Mouse (Mus musculus) left cerebral cortex, postnatal 14 days (tissue): Measurements from ENCODE around the gene Tmem220. TPM values are rescaled to one million over a fixed set of nuclear protein-coding genes. Genes with fewer than 3 reads are reported as not detected.
A peak's percentile ranks its signal among the peaks of the same experiment; 100 is the strongest.
"Not testable (repeated sequence)": the region's sequence is repeated elsewhere in the genome, so short reads cannot be mapped to it uniquely, and the experiment has no call there.

Source experiments
- DNase-seq, 2 experiments: peaks; one replicate each; pipeline ENCODE4 v3.0.0; 2021 to 2022; ENCODE audit warnings: low spot score in 2 of 2, mixed read lengths in 1 of 2
- intact Hi-C: fragments of 180-260 bp; cut with DNase I; formaldehyde crosslinking; loops from one replicate; pipeline ENCODE4 v1.15.1; 2025
- total RNA-seq, 2 experiments: library from RNA; stranded (reverse); gene quantifications; 2 replicates each; pipeline ENCODE4 v1.2.3; 2021

The Tmem220 gene
- total RNA-seq, 2 experiments from 2014 or later, result 0.42 TPM; not detected in 1

- no peak for DNase-seq
- intact Hi-C loops, result no loop called here
Measured at GRCm38 (mm10) chr11:67011635-67012034, 13.3 kb upstream of the Tmem220 start.

GRCm38 (mm10) chr11:67017801-67018591 is 7.0 kb upstream of the Tmem220 start:
- intact Hi-C loops, result no loop called here
- no peak for DNase-seq

GRCm38 (mm10) chr11:67019711-67020475 is 5.1 kb upstream of the Tmem220 start:
- intact Hi-C loops, result no loop called here
- no peak for DNase-seq

GRCm38 (mm10) chr11:67020948-67021347 is 4.0 kb upstream of the Tmem220 start:
- intact Hi-C loops, result loop anchor here (1.0 kb wide), 1 partner anchor 116 kb away; no protein-coding TSS in a partner anchor
- DNase-seq, result peak; percentile 50 to 59

GRCm38 (mm10) chr11:67022354-67023115 is 2.4 kb upstream of the Tmem220 start:
- no peak for DNase-seq
- intact Hi-C loops, result no loop called here

- intact Hi-C loops, DNase-seq: not testable (repeated sequence)
Measured at GRCm38 (mm10) chr11:67023191-67023590, 1.8 kb upstream of the Tmem220 start.

- no peak for DNase-seq
- intact Hi-C loops, result loop anchor here (1.0 to 2.0 kb wide), 2 partner anchors 61 to 77 kb away; no protein-coding TSS in a partner anchor
Measured at GRCm38 (mm10) chr11:67023802-67024340, 1.1 kb upstream of the Tmem220 start.

- intact Hi-C loops, result no loop called here
Measured at GRCm38 (mm10) chr11:67030904-67031602, 6.1 kb downstream of the Tmem220 start.

GRCm38 (mm10) chr11:67031603-67031915 is 6.6 kb downstream of the Tmem220 start:
- intact Hi-C loops, result no loop called here
- DNase-seq, result no peak

More at GRCm38 (mm10) chr11:67030904-67031602, 6.1 kb downstream of the Tmem220 start:
- no peak for DNase-seq

- no peak for DNase-seq
- intact Hi-C loops, result no loop called here
Measured at GRCm38 (mm10) chr11:67034775-67035485, 10.0 kb downstream of the Tmem220 start.

GRCm38 (mm10) chr11:67036229-67036628 is 11.3 kb downstream of the Tmem220 start:
- no peak for DNase-seq
- intact Hi-C loops, result no loop called here

GRCm38 (mm10) chr11:67036892-67037291 is 11.9 kb downstream of the Tmem220 start:
- intact Hi-C loops, result no loop called here
- DNase-seq, result no peak

- DNase-seq, result no peak
- intact Hi-C loops, result no loop called here
Measured at GRCm38 (mm10) chr11:67039799-67040198, 14.8 kb downstream of the Tmem220 start.

GRCm38 (mm10) chr11:67040483-67040882 is 15.5 kb downstream of the Tmem220 start:
- no peak for DNase-seq
- intact Hi-C loops, result no loop called here

- DNase-seq, result no peak
- intact Hi-C loops, result no loop called here
Measured at GRCm38 (mm10) chr11:67043007-67043406, 18.1 kb downstream of the Tmem220 start.

GRCm38 (mm10) chr11:67044959-67045358 is 20.0 kb downstream of the Tmem220 start:
- intact Hi-C loops, result no loop called here
- no peak for DNase-seq

- intact Hi-C loops, result no loop called here
Measured at GRCm38 (mm10) chr11:67047199-67047598, 22.2 kb downstream of the Tmem220 start.

GRCm38 (mm10) chr11:67048496-67048895 is 23.5 kb downstream of the Tmem220 start:
- DNase-seq, result no peak
- intact Hi-C loops, result no loop called here

More at GRCm38 (mm10) chr11:67047199-67047598, 22.2 kb downstream of the Tmem220 start:
- no peak for DNase-seq
